Mouse (Mus musculus) cortical plate, adult 2 months (tissue): ENCODE results near the gene Gramd1b.

Experiments used
- CTCF ChIP-seq: fragments of 200-500 bp; IDR thresholded peaks from 2 replicates; pipeline ENCODE4 v1.5.1; 2011; ENCODE audit warnings: mild to moderate bottlenecking, control low read depth, low read length; ENCODE audit not compliant: insufficient read depth; ENCODE audit errors: extremely low read depth
- POLR2A ChIP-seq: fragments of 200-500 bp; IDR thresholded peaks from 2 replicates; pipeline ENCODE4 v1.6.1; 2011; ENCODE audit warnings: mild to moderate bottlenecking, low read length, control low read depth; ENCODE audit not compliant: insufficient read depth; ENCODE audit errors: extremely low read depth

DNA sequence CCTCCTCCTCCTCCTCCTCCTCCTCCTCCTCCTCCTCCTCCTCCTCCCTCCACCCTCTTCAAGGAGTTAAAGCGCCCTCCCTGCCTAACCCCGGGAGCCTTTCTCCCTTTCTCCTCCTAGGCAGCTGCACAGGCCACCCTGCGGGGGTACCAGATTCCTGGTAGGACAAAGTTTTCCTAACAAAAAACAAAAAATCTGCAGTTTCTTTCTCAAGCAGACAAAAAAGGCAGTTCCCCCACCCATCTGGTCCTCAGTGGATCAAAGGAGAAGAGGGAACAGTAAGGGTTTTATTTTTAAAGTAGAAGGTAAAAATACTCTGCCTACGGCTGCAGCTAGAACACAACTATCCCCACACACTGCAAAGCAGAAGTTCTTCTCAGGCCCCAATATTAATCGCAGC, 156.2 kb downstream of the Gramd1b start:
- no peak for TF ChIP-seq POLR2A
- TF ChIP-seq CTCF = no peak
